Mouse (Mus musculus): ENCODE measurements around the gene Alox8. TPM values are rescaled to one million over a fixed set of nuclear protein-coding genes. Genes with fewer than 3 reads are reported as not detected.
A peak's percentile ranks its signal among the peaks of the same experiment; 100 is the strongest.

Alox8 gene
- polyA plus RNA-seq, 1 experiment from 2014 or later, result 0.29 TPM

- 4% methylated on average over 5 of the region's 5 CpGs for WGBS
- H3K4me1 ChIP-seq (replicated peaks; ENCODE audit: control insufficient read depth, insufficient read depth, low read length), result peaks cover 6% of the 10 kb centered on the region
- peaks cover 17% of the 10 kb centered on the region for H3K27me3 ChIP-seq (replicated peaks; ENCODE audit: control insufficient read depth, insufficient read depth, low read length)
- peak overlapping the region; percentile 30 for H3K4me3 ChIP-seq (replicated peaks; ENCODE audit: low read length)
- no peak for ATAC-seq
- no peak overlapping the region for H3K27ac ChIP-seq (ENCODE audit: low read length)
- no peak overlapping the region; the same call in 1 of the 2 replicates for H3K9ac ChIP-seq (replicated peaks; ENCODE audit: low read depth, low read length)
- H3K36me3 ChIP-seq (ENCODE audit: control insufficient read depth, insufficient read depth), result no peaks in the 10 kb centered on the region
- peak overlapping the region; percentile 49 for H3K4me2 ChIP-seq (ENCODE audit: low read length)
- H3K9me3 ChIP-seq (ENCODE audit: control insufficient read depth, low read length), result no peaks in the 10 kb centered on the region
These were observed 877 bp downstream of the Alox8 start for GRCm38 (mm10) chr11:69196766-69197165.

GRCm38 (mm10) chr11:69192840-69193239 lies 4.8 kb downstream of the Alox8 start:
- Histone ChIP-seq H3K27ac (ENCODE audit: low read length) (no peak overlapping the region), H3K36me3 (ENCODE audit: control insufficient read depth, insufficient read depth) (no peaks in the 10 kb centered on the region), H3K27me3 (replicated peaks; ENCODE audit: control insufficient read depth, insufficient read depth, low read length) (peaks cover 11% of the 10 kb centered on the region), H3K9me3 (ENCODE audit: control insufficient read depth, low read length) (no peaks in the 10 kb centered on the region), H3K4me3 (replicated peaks; ENCODE audit: low read length) (no peak overlapping the region), H3K4me1 (replicated peaks; ENCODE audit: control insufficient read depth, insufficient read depth, low read length) (peaks cover 6% of the 10 kb centered on the region), H3K4me2 (ENCODE audit: low read length) (no peak overlapping the region), H3K9ac (replicated peaks; ENCODE audit: low read depth, low read length) (no peak overlapping the region)
- WGBS, result 2% methylated on average over 1 of the region's 1 CpGs
- no peak for ATAC-seq

- no peak for ATAC-seq
- Histone ChIP-seq H3K4me1 (replicated peaks; ENCODE audit: control insufficient read depth, insufficient read depth, low read length) (no peaks in the 10 kb centered on the region), H3K4me2 (ENCODE audit: low read length) (no peak overlapping the region), H3K36me3 (ENCODE audit: control insufficient read depth, insufficient read depth) (no peaks in the 10 kb centered on the region), H3K4me3 (replicated peaks; ENCODE audit: low read length) (no peak overlapping the region), H3K9me3 (ENCODE audit: control insufficient read depth, low read length) (no peaks in the 10 kb centered on the region), H3K9ac (replicated peaks; ENCODE audit: low read depth, low read length) (no peak overlapping the region), H3K27me3 (replicated peaks; ENCODE audit: control insufficient read depth, insufficient read depth, low read length) (no peaks in the 10 kb centered on the region), H3K27ac (ENCODE audit: low read length) (no peak overlapping the region)
- 89% methylated on average over 6 of the region's 6 CpGs for WGBS
These were observed 11.7 kb downstream of the Alox8 start for GRCm38 (mm10) chr11:69185936-69186335.

- Histone ChIP-seq H3K27me3 (replicated peaks; ENCODE audit: control insufficient read depth, insufficient read depth, low read length) (no peaks in the 10 kb centered on the region), H3K4me3 (replicated peaks; ENCODE audit: low read length) (no peak overlapping the region), H3K4me2 (ENCODE audit: low read length) (no peak overlapping the region), H3K9me3 (ENCODE audit: control insufficient read depth, low read length) (no peaks in the 10 kb centered on the region), H3K27ac (ENCODE audit: low read length) (no peak overlapping the region), H3K9ac (replicated peaks; ENCODE audit: low read depth, low read length) (no peak overlapping the region), H3K4me1 (replicated peaks; ENCODE audit: control insufficient read depth, insufficient read depth, low read length) (no peaks in the 10 kb centered on the region), H3K36me3 (ENCODE audit: control insufficient read depth, insufficient read depth) (no peaks in the 10 kb centered on the region)
- WGBS, result 92% methylated on average over 5 of the region's 5 CpGs
- ATAC-seq, result no peak
These were observed 12.6 kb downstream of the Alox8 start for GRCm38 (mm10) chr11:69185031-69185430.

GRCm38 (mm10) chr11:69180120-69180519 lies 17.5 kb downstream of the Alox8 start:
- ATAC-seq, result no peak
- no peaks in the 10 kb centered on the region for H3K9me3 ChIP-seq (ENCODE audit: control insufficient read depth, low read length)
- no peak overlapping the region for H3K4me3 ChIP-seq (replicated peaks; ENCODE audit: low read length)
- H3K27me3 ChIP-seq (replicated peaks; ENCODE audit: control insufficient read depth, insufficient read depth, low read length), result no peaks in the 10 kb centered on the region
- no peak overlapping the region for H3K27ac ChIP-seq (ENCODE audit: low read length)
- no peaks in the 10 kb centered on the region for H3K4me1 ChIP-seq (replicated peaks; ENCODE audit: control insufficient read depth, insufficient read depth, low read length)
- H3K36me3 ChIP-seq (ENCODE audit: control insufficient read depth, insufficient read depth), result no peaks in the 10 kb centered on the region
- 82% methylated on average over 4 of the region's 4 CpGs for WGBS
- H3K4me2 ChIP-seq (ENCODE audit: low read length), result no peak overlapping the region
- no peak overlapping the region for H3K9ac ChIP-seq (replicated peaks; ENCODE audit: low read depth, low read length)

GRCm38 (mm10) chr11:69179512-69179911 lies 18.1 kb downstream of the Alox8 start:
- H3K9ac ChIP-seq (replicated peaks; ENCODE audit: low read depth, low read length), result no peak overlapping the region
- H3K9me3 ChIP-seq (ENCODE audit: control insufficient read depth, low read length), result no peaks in the 10 kb centered on the region
- no peaks in the 10 kb centered on the region for H3K27me3 ChIP-seq (replicated peaks; ENCODE audit: control insufficient read depth, insufficient read depth, low read length)
- WGBS, result 47% methylated on average over 3 of the region's 3 CpGs
- H3K4me2 ChIP-seq (ENCODE audit: low read length), result no peak overlapping the region
- no peaks in the 10 kb centered on the region for H3K4me1 ChIP-seq (replicated peaks; ENCODE audit: control insufficient read depth, insufficient read depth, low read length)
- no peak overlapping the region for H3K27ac ChIP-seq (ENCODE audit: low read length)
- ATAC-seq, result no peak
- H3K4me3 ChIP-seq (replicated peaks; ENCODE audit: low read length), result no peak overlapping the region
- no peaks in the 10 kb centered on the region for H3K36me3 ChIP-seq (ENCODE audit: control insufficient read depth, insufficient read depth)

- no peaks in the 10 kb centered on the region for H3K36me3 ChIP-seq (ENCODE audit: control insufficient read depth, insufficient read depth)
- H3K9ac ChIP-seq (replicated peaks; ENCODE audit: low read depth, low read length), result no peak overlapping the region
- H3K27ac ChIP-seq (ENCODE audit: low read length), result no peak overlapping the region
- H3K27me3 ChIP-seq (replicated peaks; ENCODE audit: control insufficient read depth, insufficient read depth, low read length), result no peaks in the 10 kb centered on the region
- H3K9me3 ChIP-seq (ENCODE audit: control insufficient read depth, low read length), result no peaks in the 10 kb centered on the region
- H3K4me3 ChIP-seq (replicated peaks; ENCODE audit: low read length), result no peak overlapping the region
- no peak overlapping the region for H3K4me2 ChIP-seq (ENCODE audit: low read length)
- no peaks in the 10 kb centered on the region for H3K4me1 ChIP-seq (replicated peaks; ENCODE audit: control insufficient read depth, insufficient read depth, low read length)
- WGBS, result 84% methylated on average over 3 of the region's 3 CpGs
- no peak for ATAC-seq
These were observed 19.1 kb downstream of the Alox8 start for GRCm38 (mm10) chr11:69178525-69178924.

- Histone ChIP-seq H3K27me3 (replicated peaks; ENCODE audit: control insufficient read depth, insufficient read depth, low read length) (no peaks in the 10 kb centered on the region), H3K27ac (ENCODE audit: low read length) (no peak overlapping the region), H3K4me3 (replicated peaks; ENCODE audit: low read length) (no peak overlapping the region), H3K4me1 (replicated peaks; ENCODE audit: control insufficient read depth, insufficient read depth, low read length) (no peaks in the 10 kb centered on the region), H3K36me3 (ENCODE audit: control insufficient read depth, insufficient read depth) (no peaks in the 10 kb centered on the region), H3K4me2 (ENCODE audit: low read length) (no peak overlapping the region), H3K9ac (replicated peaks; ENCODE audit: low read depth, low read length) (no peak overlapping the region), H3K9me3 (ENCODE audit: control insufficient read depth, low read length) (no peaks in the 10 kb centered on the region)
- WGBS, result 86% methylated on average over 7 of the region's 7 CpGs
- ATAC-seq, result no peak
These were observed 22.9 kb downstream of the Alox8 start for GRCm38 (mm10) chr11:69174722-69175121.

GRCm38 (mm10) chr11:69172606-69173005 lies 25.0 kb downstream of the Alox8 start:
- Histone ChIP-seq H3K4me1 (replicated peaks; ENCODE audit: control insufficient read depth, insufficient read depth, low read length) (no peaks in the 10 kb centered on the region), H3K4me2 (ENCODE audit: low read length) (no peak overlapping the region), H3K27me3 (replicated peaks; ENCODE audit: control insufficient read depth, insufficient read depth, low read length) (no peaks in the 10 kb centered on the region), H3K4me3 (replicated peaks; ENCODE audit: low read length) (no peak overlapping the region), H3K36me3 (ENCODE audit: control insufficient read depth, insufficient read depth) (no peaks in the 10 kb centered on the region), H3K9me3 (ENCODE audit: control insufficient read depth, low read length) (no peaks in the 10 kb centered on the region), H3K27ac (ENCODE audit: low read length) (no peak overlapping the region), H3K9ac (replicated peaks; ENCODE audit: low read depth, low read length) (no peak overlapping the region)
- no peak for ATAC-seq
- WGBS, result 95% methylated on average over 2 of the region's 2 CpGs

GRCm38 (mm10) chr11:69171626-69172025 lies 26.0 kb downstream of the Alox8 start:
- WGBS, result 24% methylated on average over 7 of the region's 7 CpGs
- H3K4me2 ChIP-seq (ENCODE audit: low read length), result no peak overlapping the region
- H3K27ac ChIP-seq (ENCODE audit: low read length), result no peak overlapping the region

More at GRCm38 (mm10) chr11:69171626-69172025, 26.0 kb downstream of the Alox8 start:
- no peak for ATAC-seq
- Histone ChIP-seq H3K27me3 (replicated peaks; ENCODE audit: control insufficient read depth, insufficient read depth, low read length) (no peaks in the 10 kb centered on the region), H3K4me3 (replicated peaks; ENCODE audit: low read length) (no peak overlapping the region), H3K36me3 (ENCODE audit: control insufficient read depth, insufficient read depth) (no peaks in the 10 kb centered on the region), H3K9ac (replicated peaks; ENCODE audit: low read depth, low read length) (no peak overlapping the region), H3K9me3 (ENCODE audit: control insufficient read depth, low read length) (no peaks in the 10 kb centered on the region), H3K4me1 (replicated peaks; ENCODE audit: control insufficient read depth, insufficient read depth, low read length) (no peaks in the 10 kb centered on the region)

Data from forebrain, embryonic 16.5 days (tissue).